Mouse (Mus musculus) lung, adult 2 months (tissue): Measurements from ENCODE around the gene Atg10. TPM values are rescaled to one million over a fixed set of nuclear protein-coding genes. Genes with fewer than 3 reads are reported as not detected.
"Not testable (repeated sequence)": the region's sequence is repeated elsewhere in the genome, so short reads cannot be mapped to it uniquely, and the experiment has no call there.

ENCODE experiments used
- DNase-seq: peaks from one replicate; pipeline ENCODE4 v3.0.0; 2022
- H3K4me1 ChIP-seq: fragments of 200-500 bp; 2 replicates; pipeline ENCODE4 v1.6.1; 2011; ENCODE audit warnings: low read length; ENCODE audit not compliant: control insufficient read depth, insufficient read depth
- H3K4me3 ChIP-seq: fragments of 200-500 bp; replicated peaks from 2 replicates; pipeline ENCODE3; 2011; ENCODE audit warnings: low read depth, mild to moderate bottlenecking, control low read depth, low read length; ENCODE audit errors: extremely low read depth
- CTCF ChIP-seq: fragments of 200-500 bp; IDR thresholded peaks from 2 replicates; pipeline ENCODE4 v1.5.1; 2011; ENCODE audit warnings: mild to moderate bottlenecking, low read length, control low read depth; ENCODE audit not compliant: insufficient read depth
- POLR2A ChIP-seq: fragments of 200-500 bp; IDR thresholded peaks from 2 replicates; pipeline ENCODE4 v1.6.1; 2011; ENCODE audit warnings: low read depth, mild to moderate bottlenecking, control low read depth, low read length, borderline replicate concordance; ENCODE audit errors: extremely low read depth
- WGBS: fragments of 180-500 bp; shearing (Covaris S2); methylation state at CpG from one replicate; pipeline ENCODE4 v1.1.7; 2018; 5-methylcytosine and 5-hydroxymethylcytosine counted together
- polyA plus RNA-seq: library from polyadenylated mRNA; depleted of rRNA; stranded (reverse); fragments of >200 nt; gene quantifications from 2 replicates; pipeline ENCODE4 v1.2.3, GENCODE M21; 2012

The Atg10 gene
- polyA plus RNA-seq, 1 experiment = 2.8 TPM

DNA sequence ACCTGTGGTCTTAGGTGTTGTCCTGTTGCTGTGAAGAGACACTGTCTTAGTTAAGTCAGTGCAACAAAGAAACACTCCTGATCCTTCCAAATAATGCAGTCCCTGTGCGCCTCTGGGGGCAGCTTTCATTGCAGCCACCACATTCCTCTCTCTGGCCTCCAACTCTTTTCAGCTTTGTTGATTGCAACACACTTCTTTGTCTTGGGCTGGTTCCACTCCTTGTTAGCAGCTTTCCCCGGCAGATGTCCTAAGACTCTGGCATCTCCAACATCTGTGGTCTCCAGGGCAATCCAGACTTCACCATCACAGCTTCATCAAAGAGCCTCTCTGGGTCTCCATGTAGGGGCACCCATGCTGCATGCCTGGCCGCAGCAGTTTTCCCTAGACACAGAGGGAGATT, 290.5 kb downstream of the Atg10 start:
- no peak for DNase-seq
- WGBS = 66% methylated on average over 3 of the region's 3 CpGs
- no peaks in the 10 kb centered on the region for H3K4me1 ChIP-seq
- TF ChIP-seq POLR2A (no peak), CTCF (no peak)
- H3K4me3 ChIP-seq = no peak overlapping the region

DNA sequence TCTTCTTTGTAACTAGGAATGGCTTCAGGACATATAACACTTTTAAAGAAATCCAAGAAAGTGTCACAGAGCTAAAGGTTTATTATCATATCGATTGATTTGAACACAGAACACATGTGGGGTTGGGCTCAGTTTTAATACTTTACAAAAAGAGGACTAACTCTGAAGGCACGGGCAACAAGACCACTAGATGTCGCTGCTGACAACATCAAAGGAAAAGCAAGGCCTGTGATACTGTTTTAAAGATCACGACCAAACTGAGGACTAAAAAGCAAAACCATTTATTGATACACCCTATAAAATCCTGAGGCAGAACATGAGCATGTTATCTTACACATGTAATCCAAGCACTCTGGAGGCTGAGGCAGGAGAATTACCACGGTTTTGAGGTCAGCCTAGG, 293.9 kb downstream of the Atg10 start:
- WGBS = 19% methylated on average over 5 of the region's 5 CpGs
- peak; percentile 47 for DNase-seq
- peak; percentile 25; the same call in 1 of the 2 replicates for TF ChIP-seq CTCF
- no peak for TF ChIP-seq POLR2A
- Histone ChIP-seq H3K4me1 (no peaks in the 10 kb centered on the region), H3K4me3 (no peak overlapping the region)

DNA sequence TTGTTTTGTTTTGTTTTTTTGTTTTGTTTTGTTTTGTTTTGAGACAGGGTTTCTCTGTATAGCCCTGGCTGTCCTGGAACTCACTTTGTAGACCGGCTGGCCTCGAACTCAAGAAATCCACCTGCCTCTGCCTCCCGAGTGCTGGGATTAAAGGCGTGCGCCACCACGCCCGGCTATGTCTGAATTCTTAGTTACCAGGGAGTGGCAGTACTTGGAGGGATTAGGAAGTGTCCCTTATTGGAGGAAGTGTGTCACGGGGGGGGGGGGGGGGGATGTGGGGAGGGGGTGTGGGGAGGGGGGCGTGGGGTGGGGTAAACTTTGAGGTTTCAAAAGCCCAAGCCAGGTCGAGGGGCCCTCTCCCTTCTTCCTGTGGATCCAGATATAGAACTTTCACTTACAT, 295.5 kb downstream of the Atg10 start:
- not testable (repeated sequence) for H3K4me1 ChIP-seq, DNase-seq, H3K4me3 ChIP-seq
- WGBS = 87% methylated on average over 10 of the region's 10 CpGs

DNA sequence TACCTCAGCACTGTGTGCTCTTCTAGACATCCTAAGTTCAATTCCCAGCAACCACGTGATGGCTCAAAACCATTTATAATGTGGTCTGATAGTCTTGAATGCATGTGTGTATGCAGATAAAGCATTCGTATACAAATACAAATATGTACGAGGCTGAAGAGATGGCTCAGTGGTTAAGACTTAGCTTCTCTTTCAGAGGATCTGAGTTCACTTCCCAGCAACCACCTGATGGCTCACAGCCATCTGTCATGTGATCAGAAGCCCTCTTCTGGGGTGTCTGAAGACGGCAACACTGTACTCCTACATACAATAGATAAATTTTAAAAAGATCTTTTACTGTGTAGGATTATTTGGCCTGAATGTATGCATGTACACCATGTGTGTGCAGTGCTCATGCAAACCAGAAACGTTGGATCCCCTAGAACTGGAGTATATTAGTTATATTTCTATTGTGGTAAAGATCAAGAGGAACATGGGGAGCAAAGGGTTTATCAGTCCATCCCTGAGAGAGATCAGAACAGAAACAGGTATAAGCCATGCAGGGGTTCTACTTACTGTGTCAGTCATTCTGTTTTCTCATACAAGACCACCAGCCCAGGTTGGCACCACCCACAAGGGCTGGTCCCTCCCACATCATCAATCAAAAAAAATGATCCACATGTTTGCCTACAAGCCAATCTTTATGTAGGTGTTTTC, 296.7 kb downstream of the Atg10 start:
- no peak for DNase-seq
- TF ChIP-seq POLR2A = no peak
- no peak for TF ChIP-seq CTCF
- Histone ChIP-seq H3K4me3 (no peak overlapping the region), H3K4me1 (no peaks in the 10 kb centered on the region; the same call in 1 of the 2 replicates)
- WGBS = 61% methylated on average over 5 of the region's 5 CpGs

DNA sequence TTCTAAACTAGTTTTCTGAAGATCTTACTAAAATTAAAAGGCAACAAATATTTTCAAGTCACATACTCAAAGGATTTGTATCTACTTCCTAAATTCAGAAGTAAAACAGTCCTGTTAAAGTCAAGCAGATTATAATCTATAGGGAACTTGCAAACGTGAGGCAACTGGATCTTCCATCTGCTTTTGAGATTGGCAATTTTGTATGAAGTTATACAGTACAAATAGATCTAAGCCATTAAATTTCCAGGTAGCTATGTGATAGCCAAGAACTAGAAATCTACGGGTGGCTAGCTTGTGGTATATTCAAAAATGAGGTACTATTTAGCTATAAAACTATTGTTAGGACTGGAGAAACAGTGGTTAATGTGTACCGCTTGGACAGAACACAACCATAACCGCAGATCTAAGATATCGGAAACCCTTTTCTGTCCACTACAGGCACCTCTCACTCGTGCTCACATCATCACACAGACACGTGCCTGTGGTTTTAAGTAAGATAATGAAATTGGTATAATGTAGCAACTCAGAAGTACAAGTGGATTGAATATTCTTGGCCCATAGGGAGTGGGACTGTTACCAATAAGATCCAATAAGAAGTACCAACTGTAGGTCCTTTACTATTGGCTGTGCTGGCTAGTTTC, 297.5 kb downstream of the Atg10 start:
- no peaks in the 10 kb centered on the region; the same call in 1 of the 2 replicates for H3K4me1 ChIP-seq
- no peak for DNase-seq
- 76% methylated on average over 7 of the region's 7 CpGs for WGBS
- TF ChIP-seq POLR2A = no peak
- no peak for TF ChIP-seq CTCF
- no peak overlapping the region for H3K4me3 ChIP-seq

DNA sequence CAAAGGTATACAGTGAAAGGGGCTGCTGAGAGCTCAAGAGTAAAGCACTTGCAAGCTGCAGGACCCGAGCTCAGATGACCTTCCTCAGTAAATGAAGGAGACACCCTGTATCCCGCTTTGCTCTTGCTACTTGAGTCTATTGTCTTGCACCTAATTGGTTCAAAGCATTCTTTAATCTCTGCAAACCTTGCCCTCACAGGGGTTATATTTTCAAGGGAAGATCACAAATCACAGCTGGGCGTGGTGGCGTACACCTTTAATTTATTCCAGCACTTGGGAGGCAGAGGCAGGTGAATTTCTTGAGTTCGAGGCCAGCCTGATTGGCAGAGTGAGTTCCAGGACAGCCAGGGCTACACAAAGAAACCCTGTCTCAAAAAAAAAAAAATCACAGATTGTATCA, 298.6 kb downstream of the Atg10 start:
- DNase-seq = no peak
- Histone ChIP-seq H3K4me1 (no peaks in the 10 kb centered on the region; the same call in 1 of the 2 replicates), H3K4me3 (no peak overlapping the region)
- TF ChIP-seq POLR2A (no peak), CTCF (no peak)
- WGBS = 87% methylated on average over 5 of the region's 5 CpGs

DNA sequence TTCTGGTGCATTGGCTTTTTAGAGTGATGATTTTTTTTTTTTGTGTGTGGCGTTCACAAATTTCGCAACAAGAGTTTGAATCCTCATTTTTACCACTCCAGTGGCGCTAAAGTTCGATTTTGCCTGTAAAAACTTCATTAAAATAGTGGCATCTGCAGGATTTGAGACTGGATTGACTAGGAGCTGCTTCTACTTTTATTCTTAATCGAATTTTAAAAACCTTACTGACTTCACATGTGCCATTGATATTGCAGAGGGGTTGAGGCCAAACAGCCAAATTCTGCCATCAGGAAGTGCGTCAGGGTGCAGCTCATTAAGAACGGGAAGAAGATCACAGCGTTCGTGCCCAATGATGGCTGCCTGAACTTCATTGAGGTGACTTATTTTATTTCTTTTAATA, 299.7 kb downstream of the Atg10 start:
- 36% methylated on average over 9 of the region's 9 CpGs for WGBS
- TF ChIP-seq CTCF (no peak), POLR2A (no peak)
- H3K4me3 ChIP-seq = no peak overlapping the region
- no peak for DNase-seq
- H3K4me1 ChIP-seq = no peaks in the 10 kb centered on the region; the same call in 1 of the 2 replicates

DNA sequence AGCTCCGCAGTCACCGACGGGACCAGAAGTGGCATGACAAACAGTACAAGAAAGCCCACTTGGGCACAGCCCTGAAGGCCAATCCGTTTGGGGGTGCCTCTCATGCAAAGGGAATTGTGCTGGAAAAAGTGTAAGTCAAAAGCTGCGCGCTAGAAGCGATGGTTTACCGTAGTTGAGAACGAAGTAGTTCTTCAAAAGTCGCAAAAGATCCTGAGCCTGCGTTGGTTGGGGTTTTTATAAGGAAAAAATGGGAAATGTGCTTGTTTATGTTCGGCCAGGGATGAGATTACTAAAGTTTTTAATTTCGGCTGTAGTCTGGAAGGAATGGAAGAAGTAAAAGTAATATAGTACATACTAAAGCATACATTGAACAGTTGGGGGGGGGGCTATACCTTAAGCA, 300.2 kb downstream of the Atg10 start:
- under 1% methylated on average over 13 of the region's 13 CpGs for WGBS
- peak overlapping the region; percentile 94 for H3K4me3 ChIP-seq
- H3K4me1 ChIP-seq, DNase-seq: not testable (repeated sequence)

GRCm38 (mm10) chr13:90922751-90923612, 300.8 kb downstream of the Atg10 start, which contains the start of gene Rps23:
Gene Rps23 (plus strand): TSS chr13:90922958.
- Histone ChIP-seq H3K4me1 (no peaks in the 10 kb centered on the region; the same call in 1 of the 2 replicates), H3K4me3 (peak within 1 kb of the TSS; percentile 94)
- DNase-seq = peak; percentile 92
- TF ChIP-seq POLR2A (peak; percentile 88; the same call in 1 of the 2 replicates), CTCF (no peak)
- under 1% methylated on average over 57 of the region's 57 CpGs for WGBS
